Mouse (Mus musculus) liver, embryonic 14.5 days (tissue): Measurements from ENCODE around the gene Acaca. TPM values are rescaled to one million over a fixed set of nuclear protein-coding genes. Genes with fewer than 3 reads are reported as not detected.

Experiments used
- ATAC-seq: fragments of 200-750 bp; cut with Nextera tagmentation; 2 replicates; pipeline ENCODE4 v1.8.0; 2017; ENCODE audit warnings: moderate number of reproducible peaks, mild to moderate bottlenecking, moderate library complexity; ENCODE audit not compliant: insufficient read depth
- DNase-seq, 3 experiments: peaks; one replicate each; pipeline ENCODE4 v3.0.0-alpha.2; 2012 to 2013; ENCODE audit warnings: low read depth in 3 of 3, low spot score in 3 of 3
- H3K27ac ChIP-seq: fragments of 300-500 bp; sonication (generic); 2 replicates; pipeline ENCODE4 v1.5.1; 2014; ENCODE audit warnings: moderate library complexity, mild to moderate bottlenecking, control low read depth, inconsistent platforms
- H3K27me3 ChIP-seq: fragments of 300-500 bp; sonication (generic); 2 replicates; pipeline ENCODE4 v1.6.1; 2014; ENCODE audit warnings: mild to moderate bottlenecking, low read length, moderate library complexity; ENCODE audit not compliant: control insufficient read depth, insufficient read depth
- H3K36me3 ChIP-seq: fragments of 300-500 bp; sonication (generic); replicated peaks from 2 replicates; pipeline ENCODE4 v1.6.1; 2014; ENCODE audit warnings: low read depth; ENCODE audit not compliant: control insufficient read depth, insufficient read depth
- H3K4me1 ChIP-seq, 2 experiments: fragments of 200-500 bp in 1 of 2; fragments of 300-500 bp in 1 of 2; sonication (generic) in 1 of 2; replicated peaks; 2 replicates each; pipeline ENCODE4 v1.6.1; 2012 to 2014; ENCODE audit warnings: antibody characterized with exemption in 1 of 2, inconsistent platforms in 1 of 2, low read length in 1 of 2; ENCODE audit not compliant: control insufficient read depth in 2 of 2, insufficient read depth in 2 of 2
- H3K4me2 ChIP-seq: fragments of 300-500 bp; sonication (generic); 2 replicates; pipeline ENCODE4 v1.6.1; 2014; ENCODE audit warnings: low read depth, mild to moderate bottlenecking, control low read depth, moderate library complexity
- H3K4me3 ChIP-seq, 2 experiments: fragments of 200-500 bp in 1 of 2; fragments of 300-500 bp in 1 of 2; sonication (generic) in 1 of 2; 2 replicates each; pipeline ENCODE4 v1.5.1; 2012 to 2014; ENCODE audit warnings: low read depth in 2 of 2, low read length in 2 of 2, mild to moderate bottlenecking in 2 of 2, control low read depth in 1 of 2, inconsistent platforms in 1 of 2, moderate library complexity in 1 of 2; ENCODE audit not compliant: insufficient read depth in 1 of 2
- H3K9ac ChIP-seq: fragments of 300-500 bp; sonication (generic); replicated peaks from 2 replicates; pipeline ENCODE4 v1.6.1; 2014; ENCODE audit warnings: mild to moderate bottlenecking, control low read depth, moderate library complexity
- H3K9me3 ChIP-seq: fragments of 300-500 bp; sonication (generic); 2 replicates; pipeline ENCODE4 v1.6.1; 2016; ENCODE audit warnings: low read length, mixed read lengths; ENCODE audit not compliant: control insufficient read depth
- CTCF ChIP-seq: IDR thresholded peaks from 2 replicates; pipeline ENCODE4 v1.5.1; 2016; ENCODE audit warnings: antibody characterized with exemption, low read depth, control low read depth
- EP300 ChIP-seq: IDR thresholded peaks from 2 replicates; pipeline ENCODE4 v1.6.1; 2016; ENCODE audit warnings: antibody characterized with exemption, low read depth
- WGBS: fragments of 180-500 bp; shearing (Covaris S2); extraction: QIAGEN DNeasy Blood & Tissue Kit; methylation state at CpG from one replicate; pipeline ENCODE4 v1.1.7; 2014; ENCODE audit not compliant: insufficient replicate concordance; 5-methylcytosine and 5-hydroxymethylcytosine counted together
- polyA plus RNA-seq, 2 experiments: library from polyadenylated mRNA; depleted of rRNA in 1 of 2; stranded (reverse) in 1 of 2; unstranded in 1 of 2; fragments of >200 nt; fragmentation: Nextera tagmentation in 1 of 2; extraction: Ambion mirVana in 1 of 2; gene quantifications; 2 replicates each; pipeline versions ENCODE4 v1.2.1 to v1.2.3; 2012 to 2014

Gene Acaca
- polyA plus RNA-seq, 2 experiments: 4.7 to 6.6 TPM

GRCm38 (mm10) chr11:84218951-84219350 is 89.5 kb downstream of the Acaca start:
- H3K9me3 ChIP-seq: no peaks in the 10 kb centered on the region
- H3K27ac ChIP-seq: no peak overlapping the region
- H3K36me3 ChIP-seq: no peaks in the 10 kb centered on the region
- ATAC-seq (no peak), DNase-seq (no peak)
- TF ChIP-seq CTCF: no peak
- no peak for TF ChIP-seq EP300
- no peak overlapping the region for H3K4me3 ChIP-seq
- 74% methylated on average over 4 of the region's 4 CpGs for WGBS
- H3K27me3 ChIP-seq: no peaks in the 10 kb centered on the region
- 0 out of 4 replicates have a peak, but pooled peaks cover 1 to 2% of the 10 kb centered on the region in 2 experiments for H3K4me1 ChIP-seq
- no peak overlapping the region for H3K4me2 ChIP-seq
- no peak overlapping the region for H3K9ac ChIP-seq

- Histone ChIP-seq H3K4me2 (no peak overlapping the region), H3K27ac (no peak overlapping the region), H3K9me3 (no peaks in the 10 kb centered on the region), H3K9ac (no peak overlapping the region), H3K27me3 (no peaks in the 10 kb centered on the region), H3K4me3 (no peak overlapping the region), H3K36me3 (no peaks in the 10 kb centered on the region; the same call in 1 of the 2 replicates), H3K4me1 (no peaks in the 10 kb centered on the region)
- peak; percentile 22 to 32 (median 28) for DNase-seq
- no peak for ATAC-seq
- TF ChIP-seq CTCF (peak; percentile 67), EP300 (no peak)
Measured at GRCm38 (mm10) chr11:84243562-84243961, 114.1 kb downstream of the Acaca start.

DNA sequence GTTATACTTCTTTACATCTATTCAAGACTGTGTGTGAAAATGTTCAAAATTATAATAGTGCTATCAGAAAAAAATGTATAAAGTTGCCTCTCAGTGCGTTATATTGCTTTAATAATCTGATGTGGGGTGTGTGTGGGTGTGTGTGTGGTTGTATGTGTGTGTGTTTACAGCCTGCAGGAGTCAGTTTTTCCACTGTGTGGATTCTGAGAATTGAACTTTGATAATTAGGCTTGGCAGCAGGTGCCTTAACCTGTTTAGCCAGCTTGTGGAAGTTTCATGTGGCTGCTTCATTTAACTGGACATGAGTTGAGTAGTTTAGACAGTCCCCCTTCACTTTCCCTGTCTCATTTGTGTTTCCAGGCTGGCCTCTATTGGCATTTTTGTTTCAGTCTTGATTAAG is 117.9 kb downstream of the Acaca start:
- Histone ChIP-seq H3K27me3 (no peaks in the 10 kb centered on the region), H3K36me3 (peaks cover 6% of the 10 kb centered on the region), H3K9ac (no peak overlapping the region), H3K4me3 (no peak overlapping the region), H3K9me3 (no peaks in the 10 kb centered on the region), H3K27ac (no peak overlapping the region), H3K4me1 (no peaks in the 10 kb centered on the region), H3K4me2 (no peak overlapping the region)
- no peak for ATAC-seq
- TF ChIP-seq EP300 (no peak), CTCF (no peak)
- DNase-seq: no peak
- 76% methylated on average over 1 of the region's 1 CpGs for WGBS

GRCm38 (mm10) chr11:84251170-84251569 is 121.7 kb downstream of the Acaca start:
- peaks cover 6% of the 10 kb centered on the region for H3K36me3 ChIP-seq

DNA sequence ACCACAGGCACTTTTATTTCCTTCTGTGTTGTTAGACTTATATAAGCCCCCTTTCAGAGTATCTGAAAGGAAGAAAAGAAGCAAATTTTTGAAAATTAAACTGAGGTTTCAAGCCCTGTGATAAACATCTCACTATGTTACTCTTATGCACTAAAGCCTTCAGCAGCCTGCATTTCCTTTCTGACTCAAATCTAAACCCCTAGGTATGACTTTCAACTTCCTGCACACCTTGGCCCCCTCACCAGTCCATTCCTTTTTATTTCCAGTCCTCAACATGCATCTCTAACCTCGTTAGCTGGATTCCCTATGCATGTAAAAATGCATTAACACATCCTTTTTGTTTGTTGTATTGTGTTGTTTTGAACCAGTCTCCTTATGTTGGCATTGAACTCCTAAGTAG is 123.0 kb downstream of the Acaca start:
- 61% methylated on average over 1 of the region's 1 CpGs for WGBS
- Histone ChIP-seq H3K27ac (no peak overlapping the region), H3K36me3 (peaks cover 6% of the 10 kb centered on the region), H3K4me2 (no peak overlapping the region), H3K4me3 (no peak overlapping the region), H3K9ac (no peak overlapping the region), H3K4me1 (no peaks in the 10 kb centered on the region), H3K9me3 (no peaks in the 10 kb centered on the region), H3K27me3 (no peaks in the 10 kb centered on the region)
- no peak for DNase-seq
- TF ChIP-seq EP300: no peak
- no peak for TF ChIP-seq CTCF
- ATAC-seq: no peak

More at GRCm38 (mm10) chr11:84251170-84251569, 121.7 kb downstream of the Acaca start:
- ATAC-seq (no peak), DNase-seq (no peak)
- Histone ChIP-seq H3K9me3 (no peaks in the 10 kb centered on the region), H3K4me3 (no peak overlapping the region), H3K27ac (no peak overlapping the region), H3K4me2 (no peak overlapping the region), H3K4me1 (no peaks in the 10 kb centered on the region), H3K9ac (no peak overlapping the region), H3K27me3 (no peaks in the 10 kb centered on the region)
- TF ChIP-seq CTCF: no peak
- no peak for TF ChIP-seq EP300
- 60% methylated on average over 3 of the region's 3 CpGs for WGBS
